Comparison of ENCODE assay signal across 9 mouse cellular contexts in genomic region chr4:62735878-62736277, GRCm38 (mm10).
DNase-seq lines count a peak whose midpoint lies in the region; ATAC-seq and TF ChIP-seq lines count a peak whose summit lies in the region.
"Had no signal": no experiment of that assay in that cellular context is flagged by ENCODE, and none has a peak within 500 bp of the region (broad histone marks: within the 10 kb centered on the region; RNA-seq: fewer than 3 reads in every experiment).

No protein-coding gene starts in this region.

- H3K4me1 ChIP-seq in neural tube, embryonic 13.5 days (replicated peaks) = peaks cover 33% of the 10 kb centered on the region
- H3K4me1 ChIP-seq in neural tube, embryonic 15.5 days = peaks cover 29% of the 10 kb centered on the region
- peaks cover 64 to 79% of the 10 kb centered on the region in 2 experiments for H3K4me1 ChIP-seq in heart, embryonic 14.5 days (ENCODE audit: control insufficient read depth in 2 of 2, insufficient read depth in 2 of 2, low read length in 2 of 2)
- H3K4me1 ChIP-seq in stomach, embryonic 16.5 days (ENCODE audit: control insufficient read depth, insufficient read depth, low read length) = peaks cover 71% of the 10 kb centered on the region
- no peaks in the 10 kb centered on the region for H3K4me1 ChIP-seq in midbrain, embryonic 11.5 days (ENCODE audit: control insufficient read depth, insufficient read depth, low read length)

- no peaks in the 10 kb centered on the region for H3K27me3 ChIP-seq in neural tube, embryonic 13.5 days
- no peaks in the 10 kb centered on the region for H3K27me3 ChIP-seq in neural tube, embryonic 15.5 days (replicated peaks)
- no peaks in the 10 kb centered on the region for H3K27me3 ChIP-seq in heart, embryonic 14.5 days (ENCODE audit: control insufficient read depth, insufficient read depth, low read length)
- H3K27me3 ChIP-seq in stomach, embryonic 16.5 days (ENCODE audit: control insufficient read depth, insufficient read depth, low read length) = no peaks in the 10 kb centered on the region
- H3K27me3 ChIP-seq in midbrain, embryonic 11.5 days (ENCODE audit: control insufficient read depth, insufficient read depth, low read length) = no peaks in the 10 kb centered on the region
- H3K27me3 ChIP-seq: CH12.LX had no signal

- WGBS in neural tube, embryonic 13.5 days = 55% methylated on average over 9 of the region's 9 CpGs
- 57% methylated on average over 9 of the region's 9 CpGs for WGBS in neural tube, embryonic 15.5 days
- WGBS in heart, embryonic 14.5 days = 38% methylated on average over 9 of the region's 9 CpGs
- 57% methylated on average over 9 of the region's 9 CpGs for WGBS in stomach, embryonic 16.5 days
- 70% methylated on average over 9 of the region's 9 CpGs for WGBS in midbrain, embryonic 11.5 days

- H3K36me3 ChIP-seq in neural tube, embryonic 13.5 days = no peaks in the 10 kb centered on the region
- no peaks in the 10 kb centered on the region for H3K36me3 ChIP-seq in neural tube, embryonic 15.5 days
- no peaks in the 10 kb centered on the region for H3K36me3 ChIP-seq in heart, embryonic 14.5 days (ENCODE audit: control insufficient read depth, insufficient read depth, low read length)
- no peaks in the 10 kb centered on the region for H3K36me3 ChIP-seq in stomach, embryonic 16.5 days (ENCODE audit: control insufficient read depth, insufficient read depth, low read length)
- no peaks in the 10 kb centered on the region for H3K36me3 ChIP-seq in midbrain, embryonic 11.5 days (ENCODE audit: control insufficient read depth, insufficient read depth, low read length)

- intact Hi-C loops in gastrocnemius, adult 2 months (cut with DNase I) = loop anchor here (2.0 kb wide), 1 partner anchor 25 kb away; no protein-coding TSS in a partner anchor
- intact Hi-C loops in gastrocnemius, postnatal 14 days (cut with DNase I; ENCODE audit: low total_unique reads) = no loop called here

- ATAC-seq in neural tube, embryonic 13.5 days (ENCODE audit: low read depth) = no peak
- ATAC-seq in neural tube, embryonic 15.5 days (ENCODE audit: low FRiP score) = no peak
- no peak for ATAC-seq in heart, embryonic 14.5 days (ENCODE audit: insufficient number of reproducible peaks, insufficient read depth, low FRiP score, low read depth)
- no peak for ATAC-seq in stomach, embryonic 16.5 days (ENCODE audit: insufficient read depth, low FRiP score)
- no peak for ATAC-seq in midbrain, embryonic 11.5 days (ENCODE audit: low FRiP score)

- H3K27ac ChIP-seq in gastrocnemius, adult 2 months = peak overlapping the region; percentile 63
- H3K27ac ChIP-seq in neural tube, embryonic 13.5 days (replicated peaks) = peak overlapping the region; percentile 62
- no peak overlapping the region for H3K27ac ChIP-seq in neural tube, embryonic 15.5 days (replicated peaks)
- H3K27ac ChIP-seq in heart, embryonic 14.5 days (replicated peaks in 1 of 2; ENCODE audit: control insufficient read depth in 1 of 2, insufficient read depth in 1 of 2, low read depth in 2 of 2, low read length in 2 of 2) = peak overlapping the region; percentile 66 to 83
- H3K27ac ChIP-seq in stomach, embryonic 16.5 days (ENCODE audit: low read length) = peak overlapping the region; percentile 64
- H3K27ac ChIP-seq in midbrain, embryonic 11.5 days (ENCODE audit: low read depth, low read length) = no peak overlapping the region

- peak overlapping the region; percentile 0; the same call in 1 of the 2 replicates for H3K4me3 ChIP-seq in gastrocnemius, adult 2 months
- H3K4me3 ChIP-seq in neural tube, embryonic 13.5 days = no peak overlapping the region
- no peak overlapping the region for H3K4me3 ChIP-seq in neural tube, embryonic 15.5 days (replicated peaks)
- H3K4me3 ChIP-seq in heart, embryonic 14.5 days (ENCODE audit: control insufficient read depth in 1 of 2, insufficient read depth in 1 of 2, low read depth in 1 of 2, low read length in 2 of 2) = no peak overlapping the region
- H3K4me3 ChIP-seq in stomach, embryonic 16.5 days (replicated peaks; ENCODE audit: low read length) = no peak overlapping the region
- H3K4me3 ChIP-seq in midbrain, embryonic 11.5 days (ENCODE audit: low read depth, low read length) = no peak overlapping the region

- no peaks in the 10 kb centered on the region for H3K9me3 ChIP-seq in neural tube, embryonic 13.5 days
- no peaks in the 10 kb centered on the region for H3K9me3 ChIP-seq in neural tube, embryonic 15.5 days (replicated peaks)
- no peaks in the 10 kb centered on the region for H3K9me3 ChIP-seq in heart, embryonic 14.5 days (ENCODE audit: control insufficient read depth, low read length)
- no peaks in the 10 kb centered on the region for H3K9me3 ChIP-seq in stomach, embryonic 16.5 days (replicated peaks; ENCODE audit: control insufficient read depth, low read length)
- no peaks in the 10 kb centered on the region for H3K9me3 ChIP-seq in midbrain, embryonic 11.5 days (ENCODE audit: control insufficient read depth, low read length)

- DNase-seq in gastrocnemius, adult 2 months = peak; percentile 28
- DNase-seq in gastrocnemius, postnatal 14 days = no peak
- no peak for DNase-seq in spleen, postnatal 10 days (ENCODE audit: low spot score in 2 of 2)
- DNase-seq in midbrain, embryonic 11.5 days (ENCODE audit: low spot score, missing footprints) = no peak

- no peak for TF ChIP-seq CTCF in gastrocnemius, adult 2 months (IDR thresholded peaks at IDR 0.05)

- H3K4me2 ChIP-seq in neural tube, embryonic 13.5 days = no peak overlapping the region
- H3K4me2 ChIP-seq in neural tube, embryonic 15.5 days = no peak overlapping the region
- H3K4me2 ChIP-seq in heart, embryonic 14.5 days (ENCODE audit: low read length) = peak overlapping the region; percentile 32
- H3K4me2 ChIP-seq in stomach, embryonic 16.5 days (ENCODE audit: low read depth, low read length) = no peak overlapping the region
- no peak overlapping the region for H3K4me2 ChIP-seq in midbrain, embryonic 11.5 days

- no peak overlapping the region for H3K9ac ChIP-seq in neural tube, embryonic 13.5 days
- H3K9ac ChIP-seq in neural tube, embryonic 15.5 days (replicated peaks) = no peak overlapping the region
- peak overlapping the region; percentile 58 for H3K9ac ChIP-seq in heart, embryonic 14.5 days (ENCODE audit: low read length)
- peak overlapping the region; percentile 51 for H3K9ac ChIP-seq in stomach, embryonic 16.5 days (ENCODE audit: low read length)
- H3K9ac ChIP-seq in midbrain, embryonic 11.5 days (ENCODE audit: low read length) = no peak overlapping the region

Comparison
In these comparisons a context has a peak if more than half of its experiments do, and no peak if none do; other contexts are left out.
1. H3K27ac ChIP-seq: peak in gastrocnemius, adult 2 months (single experiment), neural tube, embryonic 13.5 days (single experiment), heart, embryonic 14.5 days (2 of 2) and stomach, embryonic 16.5 days (single experiment); none in neural tube, embryonic 15.5 days (single experiment) and midbrain, embryonic 11.5 days (single experiment).
2. H3K9ac ChIP-seq: peak in heart, embryonic 14.5 days (single experiment) and stomach, embryonic 16.5 days (single experiment); none in neural tube, embryonic 13.5 days (single experiment), neural tube, embryonic 15.5 days (single experiment) and midbrain, embryonic 11.5 days (single experiment).